Mouse (Mus musculus) thymus, adult 2 months (tissue): ENCODE measurements around the gene Polr2i.

Source experiments
- CTCF ChIP-seq: fragments of 200-500 bp; IDR thresholded peaks from 2 replicates; pipeline ENCODE4 v1.5.1; 2012; ENCODE audit warnings: mild to moderate bottlenecking, control low read depth, low read length, moderate library complexity, borderline replicate concordance; ENCODE audit not compliant: control insufficient read depth, poor library complexity, insufficient read depth; ENCODE audit errors: extremely low read depth
- POLR2A ChIP-seq: fragments of 200-500 bp; IDR thresholded peaks from 2 replicates; pipeline ENCODE4 v1.6.1; 2012; ENCODE audit warnings: mild to moderate bottlenecking, low read length, control low read depth, moderate library complexity; ENCODE audit not compliant: control insufficient read depth, poor library complexity, insufficient read depth; ENCODE audit errors: extremely low read depth

DNA sequence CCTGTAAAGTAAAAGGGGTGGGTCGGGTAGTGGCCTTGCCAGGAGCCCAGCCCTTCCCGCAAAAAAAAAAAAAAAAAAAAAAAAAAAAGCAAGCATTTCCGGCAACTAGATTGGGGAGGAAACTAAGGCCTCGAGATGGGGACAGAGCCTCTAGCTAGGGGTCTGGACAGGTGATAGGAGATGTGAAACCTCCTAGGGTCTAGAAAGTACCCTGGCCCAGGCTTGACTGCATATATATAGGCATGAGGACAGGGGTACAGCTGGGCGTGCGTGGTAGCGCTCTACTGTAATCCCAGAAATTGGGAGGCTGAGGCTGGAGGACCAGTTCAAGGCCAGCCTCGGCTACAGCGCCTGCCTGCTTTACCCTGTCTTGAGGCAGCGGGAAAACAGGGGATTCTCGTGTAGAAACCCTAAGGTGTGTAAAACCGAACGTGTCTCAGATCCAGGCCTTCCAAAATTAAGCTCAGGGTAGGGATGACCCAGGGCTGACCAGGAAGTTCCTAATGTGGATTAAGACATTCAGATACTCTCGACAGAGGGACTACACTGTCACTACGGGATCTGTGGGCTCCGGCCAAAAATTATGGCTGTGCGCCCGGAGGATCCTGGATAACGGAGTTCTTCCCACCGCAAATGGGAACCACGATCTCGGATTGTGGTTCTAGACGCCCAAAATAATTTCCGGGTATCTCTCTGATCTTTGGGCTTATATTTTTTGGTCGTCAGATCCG is 37.5 kb upstream of the Polr2i start:
- TF ChIP-seq CTCF (no peak), POLR2A (no peak)
